Mouse (Mus musculus) thymus, adult 2 months (tissue): ENCODE results near the gene Cog8.

Experiments
- CTCF ChIP-seq: fragments of 200-500 bp; IDR thresholded peaks from 2 replicates; pipeline ENCODE4 v1.5.1; 2012; ENCODE audit warnings: mild to moderate bottlenecking, control low read depth, low read length, moderate library complexity, borderline replicate concordance; ENCODE audit not compliant: control insufficient read depth, poor library complexity, insufficient read depth; ENCODE audit errors: extremely low read depth
- POLR2A ChIP-seq: fragments of 200-500 bp; IDR thresholded peaks from 2 replicates; pipeline ENCODE4 v1.6.1; 2012; ENCODE audit warnings: mild to moderate bottlenecking, low read length, control low read depth, moderate library complexity; ENCODE audit not compliant: control insufficient read depth, poor library complexity, insufficient read depth; ENCODE audit errors: extremely low read depth

DNA sequence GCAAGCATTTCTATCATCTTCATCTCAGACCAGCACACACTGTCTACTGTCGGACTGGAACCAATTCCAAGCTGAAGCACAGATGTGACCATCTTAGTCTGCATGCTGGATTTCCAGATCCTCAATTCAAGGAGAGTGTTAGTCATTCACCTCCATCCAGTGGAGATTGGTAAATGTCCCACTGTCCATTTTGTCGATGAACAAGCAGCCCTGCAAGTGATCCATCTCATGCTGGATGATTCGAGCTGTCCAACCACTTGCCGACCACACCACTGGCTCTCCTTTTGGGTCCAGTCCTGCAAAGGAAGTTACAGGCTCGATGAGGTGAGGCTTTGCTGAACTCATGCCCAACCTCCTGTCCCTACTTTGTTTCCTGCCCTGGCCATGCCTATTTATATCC is 9.5 kb downstream of the Cog8 start:
- TF ChIP-seq POLR2A (no peak), CTCF (no peak)
